Mouse (Mus musculus) frontal cortex, adult (tissue): Measurements from ENCODE around the gene Ddn.

Experiments
- ATAC-seq: cut with Nextera tagmentation; 2 replicates; pipeline ENCODE4 v1.9.2; 2017; ENCODE audit warnings: mild to moderate bottlenecking, moderate library complexity, mixed read lengths; ENCODE audit not compliant: low TSS enrichment

The Ddn gene

GRCm38 (mm10) chr15:98775533-98775932 is 33.8 kb downstream of the Ddn start:
- ATAC-seq: no peak

DNA sequence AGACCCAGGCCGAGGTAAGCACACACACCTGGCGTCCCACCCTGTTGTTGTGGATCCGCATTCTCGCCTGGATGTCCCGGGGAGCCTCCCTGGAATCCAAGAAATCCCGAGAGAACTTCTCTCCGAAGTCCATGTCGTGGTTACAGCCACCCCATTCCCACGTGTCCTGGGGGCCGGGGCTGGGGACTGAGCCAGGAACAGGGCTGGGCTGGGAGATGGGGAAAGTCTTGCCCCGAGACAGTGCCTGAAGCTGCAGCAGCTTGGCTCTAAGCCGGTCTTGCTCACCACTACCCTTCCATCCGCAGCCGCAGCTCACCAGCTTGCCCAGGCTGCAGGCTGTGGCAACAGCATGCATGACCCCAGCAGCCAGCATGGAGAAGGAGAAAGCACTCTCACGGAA is 35.2 kb downstream of the Ddn start:
- ATAC-seq: no peak

GRCm38 (mm10) chr15:98772511-98773211 is 36.6 kb downstream of the Ddn start:
- ATAC-seq: no peak; the same call in 1 of the 2 replicates

DNA sequence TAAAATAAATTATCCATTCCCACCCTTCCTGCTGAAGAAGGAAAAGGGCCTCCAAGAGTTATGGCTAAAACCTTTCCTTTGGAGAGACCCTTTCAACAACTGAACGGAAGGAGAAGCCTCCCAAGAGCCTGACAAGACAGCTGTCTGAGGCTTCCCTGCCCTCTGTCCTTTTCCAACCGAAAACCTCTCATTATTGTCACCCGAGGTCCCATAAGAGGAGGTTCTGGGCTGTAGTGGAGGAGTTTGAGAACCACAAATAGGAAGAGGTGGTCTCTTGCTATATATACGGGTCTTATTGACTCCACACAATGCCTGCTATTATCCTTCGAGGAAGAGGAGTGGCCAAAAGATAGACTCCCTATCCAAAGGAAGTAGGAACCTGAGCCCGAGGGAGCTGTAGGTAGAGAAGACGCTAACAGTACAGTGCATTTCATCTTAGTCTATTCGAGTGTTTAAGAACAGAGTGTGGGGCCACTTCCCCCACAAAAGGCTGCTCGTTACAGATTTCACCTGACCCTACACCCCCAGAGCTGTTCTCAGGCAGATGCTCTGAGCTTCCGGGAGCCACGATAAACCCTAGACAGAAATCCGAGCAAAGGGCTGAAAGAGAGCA is 37.4 kb downstream of the Ddn start:
- ATAC-seq: no peak

- ATAC-seq: no peak
Measured at GRCm38 (mm10) chr15:98768259-98768658, 41.0 kb downstream of the Ddn start.

DNA sequence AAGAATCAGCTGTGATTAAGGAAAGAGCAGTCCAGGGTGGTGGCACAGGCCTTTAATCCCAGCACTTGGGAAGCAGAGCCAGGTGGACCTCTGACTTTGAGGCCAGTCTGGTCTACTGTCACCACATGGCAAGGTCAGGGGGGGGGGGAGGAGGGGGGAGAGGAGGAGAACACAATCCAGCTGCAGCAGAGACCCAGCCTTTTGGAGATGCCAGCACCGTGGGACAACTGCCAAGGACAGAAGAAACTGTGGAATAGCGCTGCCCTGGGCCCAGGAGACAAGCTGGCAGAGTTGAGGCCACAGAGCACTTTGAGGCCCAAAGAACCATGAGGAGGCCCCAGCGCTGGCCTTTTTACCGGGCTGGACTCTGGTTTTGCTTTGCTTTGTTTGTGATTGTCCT is 43.4 kb downstream of the Ddn start:
- no peak for ATAC-seq

DNA sequence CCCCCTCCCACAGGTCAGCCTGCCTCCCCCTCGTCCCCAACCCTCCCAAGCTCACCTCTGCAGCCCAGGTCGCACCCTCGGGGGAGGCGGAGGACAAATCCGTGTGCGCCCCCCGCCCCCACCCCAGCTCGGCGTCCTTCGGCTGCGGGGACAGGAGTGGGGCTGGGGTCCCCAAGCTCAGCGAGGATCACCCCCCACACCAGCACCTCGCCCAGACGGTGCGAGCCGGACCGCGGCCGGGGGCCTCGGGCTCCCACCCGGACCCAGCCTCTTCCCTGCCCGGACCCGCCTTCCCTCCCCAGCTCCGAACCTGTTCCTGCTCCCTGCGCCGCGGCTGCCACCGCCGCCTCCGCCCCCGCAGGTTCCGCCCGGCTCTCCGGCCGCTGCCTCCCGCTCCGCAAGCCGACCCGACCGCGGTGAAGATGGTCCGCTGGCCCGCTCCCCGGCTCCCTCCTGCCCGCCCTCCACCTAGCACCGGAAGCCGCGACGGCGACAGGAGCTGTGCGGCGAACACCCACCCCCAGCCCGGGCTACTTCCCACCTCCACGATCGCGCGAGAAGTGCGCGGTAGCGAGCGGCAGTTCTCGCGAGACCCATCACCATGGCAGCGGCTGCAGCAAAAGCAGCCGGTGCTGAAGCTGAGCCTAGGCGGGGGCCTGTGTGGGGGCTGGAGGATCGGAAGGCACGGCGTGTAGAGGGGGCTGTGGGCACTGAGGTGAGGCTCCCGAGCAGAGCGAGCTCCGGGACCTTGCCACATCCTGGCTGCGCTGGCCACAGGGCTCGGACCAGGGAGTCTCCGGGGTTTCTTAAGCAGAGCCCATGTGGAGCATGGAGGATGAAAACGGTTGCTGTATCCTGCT is 46.4 kb downstream of the Ddn start, which contains the start of gene Arf3:
Gene Arf3, minus strand, starts transcription at position 545 of the 860 bp plus-strand sequence.
- peak; percentile 93 for ATAC-seq

- ATAC-seq: peak; percentile 51
Measured at GRCm38 (mm10) chr15:98762201-98762621, 47.1 kb downstream of the Ddn start.

GRCm38 (mm10) chr15:98754125-98754524 is 55.2 kb downstream of the Ddn start:
- ATAC-seq: no peak
